Mouse (Mus musculus) liver, embryonic 15.5 days (tissue): ENCODE results near the gene Gm4302. TPM values are rescaled to one million over a fixed set of nuclear protein-coding genes. Genes with fewer than 3 reads are reported as not detected.
"Not testable (repeated sequence)": the region's sequence is repeated elsewhere in the genome, so short reads cannot be mapped to it uniquely, and the experiment has no call there.

Experiments used
- ATAC-seq: fragments of 200-750 bp; cut with Nextera tagmentation; 2 replicates; pipeline ENCODE4 v1.8.0; 2017; ENCODE audit warnings: moderate number of reproducible peaks, mild to moderate bottlenecking, moderate library complexity; ENCODE audit not compliant: insufficient read depth
- H3K27ac ChIP-seq: fragments of 300-500 bp; sonication (generic); replicated peaks from 2 replicates; pipeline ENCODE4 v1.5.1; 2015; ENCODE audit warnings: mild to moderate bottlenecking, inconsistent platforms
- H3K27me3 ChIP-seq: fragments of 300-500 bp; sonication (generic); 2 replicates; pipeline ENCODE4 v1.6.1; 2015; ENCODE audit warnings: mild to moderate bottlenecking, inconsistent platforms
- H3K36me3 ChIP-seq: fragments of 300-500 bp; sonication (generic); replicated peaks from 2 replicates; pipeline ENCODE4 v1.6.1; 2015; ENCODE audit warnings: moderate library complexity, mild to moderate bottlenecking, inconsistent platforms
- H3K4me1 ChIP-seq: fragments of 300-500 bp; sonication (generic); replicated peaks from 2 replicates; pipeline ENCODE4 v1.6.1; 2015; ENCODE audit warnings: inconsistent platforms
- H3K4me2 ChIP-seq: fragments of 300-500 bp; sonication (generic); 2 replicates; pipeline ENCODE4 v1.6.1; 2015; ENCODE audit warnings: moderate library complexity, mild to moderate bottlenecking, inconsistent platforms
- H3K4me3 ChIP-seq: fragments of 300-500 bp; sonication (generic); replicated peaks from 2 replicates; pipeline ENCODE4 v1.5.1; 2015; ENCODE audit warnings: mild to moderate bottlenecking, inconsistent platforms
- H3K9ac ChIP-seq: fragments of 300-500 bp; sonication (generic); 2 replicates; pipeline ENCODE4 v1.6.1; 2015; ENCODE audit warnings: moderate library complexity, mild to moderate bottlenecking, inconsistent platforms
- H3K9me3 ChIP-seq: fragments of 300-500 bp; sonication (generic); replicated peaks from 2 replicates; pipeline ENCODE4 v1.6.1; 2016; ENCODE audit warnings: inconsistent platforms
- WGBS: fragments of 180-500 bp; shearing (Covaris S2); methylation state at CpG from one replicate; pipeline ENCODE4 v1.1.7; 2015; ENCODE audit warnings: mixed read lengths; ENCODE audit not compliant: insufficient replicate concordance; 5-methylcytosine and 5-hydroxymethylcytosine counted together
- polyA plus RNA-seq: library from polyadenylated mRNA; unstranded; fragments of >200 nt; fragmentation: Nextera tagmentation; extraction: Ambion mirVana; gene quantifications from 2 replicates; pipeline ENCODE4 v1.2.1, GENCODE M21; 2015

The Gm4302 gene
- polyA plus RNA-seq: not detected in 2 replicates

DNA sequence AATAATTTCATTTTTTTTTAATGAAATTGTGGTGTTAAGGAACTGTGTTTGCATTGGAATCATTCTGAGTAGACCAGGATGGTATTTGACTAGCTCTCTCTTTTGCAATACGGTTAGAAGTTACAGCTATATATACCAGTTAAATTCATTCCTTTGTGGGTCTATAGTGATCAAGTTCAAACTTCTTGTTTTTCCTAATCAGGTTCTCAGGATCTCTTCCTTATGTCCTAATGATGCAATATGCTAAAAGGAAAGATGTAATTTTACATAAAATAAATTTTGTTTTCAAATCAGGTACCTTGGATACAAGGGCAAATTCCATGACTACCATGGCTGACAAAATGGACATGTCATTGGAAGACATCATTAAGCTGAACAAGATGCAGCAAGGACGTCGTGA, at the start of gene Gm4302:
Gene Gm4302 (plus strand): TSS at position 301 of the 400 bp plus-strand sequence.
- H3K4me3 ChIP-seq, ATAC-seq, H3K27me3 ChIP-seq, H3K27ac ChIP-seq, H3K36me3 ChIP-seq, H3K4me2 ChIP-seq, H3K4me1 ChIP-seq, H3K9ac ChIP-seq, H3K9me3 ChIP-seq: not testable (repeated sequence)
- no CpG with 5 or more reads among the region's 3 CpGs for WGBS

- Histone ChIP-seq H3K36me3 (no peaks in the 10 kb centered on the region), H3K4me3 (no peak overlapping the region), H3K27ac (no peak overlapping the region), H3K9ac (no peak overlapping the region), H3K27me3 (no peaks in the 10 kb centered on the region), H3K4me1 (no peaks in the 10 kb centered on the region), H3K9me3 (no peaks in the 10 kb centered on the region), H3K4me2 (no peak overlapping the region)
- no peak for ATAC-seq
- WGBS: 51% methylated on average over 2 of the region's 2 CpGs
These were observed 44.5 kb upstream of the Gm4302 start for GRCm38 (mm10) chr10:100296105-100296504.

- H3K36me3 ChIP-seq, H3K4me2 ChIP-seq, ATAC-seq, H3K9me3 ChIP-seq, H3K4me3 ChIP-seq, H3K27ac ChIP-seq, H3K9ac ChIP-seq, H3K27me3 ChIP-seq, H3K4me1 ChIP-seq: not testable (repeated sequence)
These were observed 40.5 kb upstream of the Gm4302 start for GRCm38 (mm10) chr10:100300106-100300505.

- not testable (repeated sequence) for H3K4me2 ChIP-seq, H3K9me3 ChIP-seq, H3K27me3 ChIP-seq, H3K4me3 ChIP-seq, H3K27ac ChIP-seq, H3K9ac ChIP-seq, ATAC-seq, H3K36me3 ChIP-seq, H3K4me1 ChIP-seq
- WGBS: no CpG with 5 or more reads among the region's 2 CpGs
These were observed 5.3 kb upstream of the Gm4302 start, which contains the start of gene Gm4301 for GRCm38 (mm10) chr10:100335376-100335775. Gm4301 (plus strand) TSS chr10:100335676.

- not testable (repeated sequence) for H3K27ac ChIP-seq, H3K9me3 ChIP-seq, H3K4me2 ChIP-seq, H3K4me3 ChIP-seq, ATAC-seq, H3K4me1 ChIP-seq, H3K9ac ChIP-seq, H3K36me3 ChIP-seq, H3K27me3 ChIP-seq
- no CpG with 5 or more reads among the region's 3 CpGs for WGBS
These were observed 5.0 kb downstream of the Gm4302 start, which contains the start of gene Gm4303 for GRCm38 (mm10) chr10:100345672-100346071. Gm4303 (plus strand) TSS chr10:100345972.

GRCm38 (mm10) chr10:100350793-100351192, 10.2 kb downstream of the Gm4302 start, which contains the start of gene Gm4305:
Gm4305 (plus strand) TSS chr10:100351093.
- not testable (repeated sequence) for H3K9ac ChIP-seq, H3K36me3 ChIP-seq, ATAC-seq, H3K27me3 ChIP-seq, H3K9me3 ChIP-seq, H3K4me3 ChIP-seq, H3K27ac ChIP-seq, H3K4me1 ChIP-seq, H3K4me2 ChIP-seq
- no CpG with 5 or more reads among the region's 3 CpGs for WGBS

DNA sequence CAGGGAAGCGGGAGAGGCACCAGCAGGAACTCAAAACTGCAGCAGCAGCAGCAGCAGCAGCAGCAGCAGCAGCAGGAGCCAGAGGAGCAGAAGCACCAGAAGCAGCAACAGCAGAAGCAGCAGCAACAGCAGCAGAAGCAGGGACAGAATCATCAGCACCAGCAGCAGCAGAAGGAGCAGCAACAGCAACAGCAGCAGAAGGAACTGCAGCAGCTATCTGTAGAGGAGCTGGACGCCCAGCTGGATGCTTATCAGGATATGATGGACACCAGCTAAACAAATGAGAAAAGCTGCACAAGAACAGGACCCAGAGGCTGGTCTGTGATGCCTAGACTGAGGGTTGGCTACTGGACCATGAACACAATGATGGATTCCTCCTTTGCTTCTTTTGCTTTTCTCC, 16.2 kb downstream of the Gm4302 start:
- H3K9ac ChIP-seq, H3K36me3 ChIP-seq, H3K27ac ChIP-seq, ATAC-seq, H3K4me3 ChIP-seq, H3K4me1 ChIP-seq, H3K9me3 ChIP-seq, H3K27me3 ChIP-seq, H3K4me2 ChIP-seq: not testable (repeated sequence)
- 51% methylated on average over 2 of the region's 2 CpGs for WGBS

- H3K27ac ChIP-seq, H3K9me3 ChIP-seq, H3K4me2 ChIP-seq, H3K4me1 ChIP-seq, H3K27me3 ChIP-seq, H3K9ac ChIP-seq, ATAC-seq, H3K36me3 ChIP-seq, H3K4me3 ChIP-seq: not testable (repeated sequence)
- WGBS: no CpG with 5 or more reads among the region's 3 CpGs
These were observed 20.4 kb downstream of the Gm4302 start, which contains the start of gene Gm4307 for GRCm38 (mm10) chr10:100361038-100361437. Gm4307 (plus strand) TSS chr10:100361338.

- H3K9me3 ChIP-seq, H3K27me3 ChIP-seq, ATAC-seq, H3K36me3 ChIP-seq, H3K9ac ChIP-seq, H3K4me1 ChIP-seq, H3K4me3 ChIP-seq, H3K27ac ChIP-seq, H3K4me2 ChIP-seq: not testable (repeated sequence)
- no CpG with 5 or more reads among the region's 2 CpGs for WGBS
These were observed 41.8 kb downstream of the Gm4302 start, which contains the start of gene Gm4312 for GRCm38 (mm10) chr10:100382460-100382859. Gm4312 (minus strand) TSS chr10:100382560.

Other genes starting within 250 kb of the Gm4302 start
- gene Gm4301, start 5.2 kb upstream of the Gm4302 start, polyA plus RNA-seq: not detected in 2 replicates
- not detected in 2 replicates for gene Gm4303, start 5.1 kb downstream of the Gm4302 start, polyA plus RNA-seq
- gene Gm4305, start 10.3 kb downstream of the Gm4302 start, polyA plus RNA-seq: not detected in 2 replicates
- not detected in 2 replicates for gene Gm4307, start 20.5 kb downstream of the Gm4302 start, polyA plus RNA-seq
- gene Gm4312, start 41.7 kb downstream of the Gm4302 start, polyA plus RNA-seq: not detected in 2 replicates
- gene Tmtc3, start 146.5 kb downstream of the Gm4302 start, polyA plus RNA-seq: 4.4 and 4.9 TPM in 2 replicates
- 2.5 and 3.0 TPM in 2 replicates for gene Cep290, start 146.7 kb downstream of the Gm4302 start, polyA plus RNA-seq
- 11.4 and 13.1 TPM in 2 replicates for gene 4930430F08Rik, start 249.6 kb downstream of the Gm4302 start, polyA plus RNA-seq
- gene 1700017N19Rik, start 249.6 kb downstream of the Gm4302 start, polyA plus RNA-seq: not detected in 2 replicates